Mouse (Mus musculus): Measurements from ENCODE around the gene Vax1.

The Vax1 gene

GRCm38 (mm10) chr19:59169143-59169935, 517 bp downstream of the Vax1 start:
- peak; percentile 49 for DNase-seq (ENCODE audit: low spot score)

GRCm38 (mm10) chr19:59168386-59168905, 1.4 kb downstream of the Vax1 start:
- DNase-seq (ENCODE audit: low spot score) = no peak

GRCm38 (mm10) chr19:59167871-59168270, 2.0 kb downstream of the Vax1 start:
- no peak for DNase-seq (ENCODE audit: low spot score)

- no peak for DNase-seq (ENCODE audit: low spot score)
These were observed 3.0 kb downstream of the Vax1 start for GRCm38 (mm10) chr19:59166879-59167278.

GRCm38 (mm10) chr19:59166311-59166761, 3.5 kb downstream of the Vax1 start:
- peak; percentile 42 for DNase-seq (ENCODE audit: low spot score)

- DNase-seq (ENCODE audit: low spot score) = no peak
These were observed 4.3 kb downstream of the Vax1 start for GRCm38 (mm10) chr19:59165577-59165976.

GRCm38 (mm10) chr19:59164896-59165560, 4.8 kb downstream of the Vax1 start:
- no peak for DNase-seq (ENCODE audit: low spot score)

GRCm38 (mm10) chr19:59164111-59164510, 5.7 kb downstream of the Vax1 start:
- DNase-seq (ENCODE audit: low spot score) = no peak

- no peak for DNase-seq (ENCODE audit: low spot score)
These were observed 13.2 kb downstream of the Vax1 start for GRCm38 (mm10) chr19:59156702-59157101.

GRCm38 (mm10) chr19:59154171-59154570, 15.7 kb downstream of the Vax1 start:
- no peak for DNase-seq (ENCODE audit: low spot score)

GRCm38 (mm10) chr19:59145492-59146140, 24.2 kb downstream of the Vax1 start:
- no peak for DNase-seq (ENCODE audit: low spot score)

GRCm38 (mm10) chr19:59145064-59145463, 24.8 kb downstream of the Vax1 start:
- no peak for DNase-seq (ENCODE audit: low spot score)

- no peak for DNase-seq (ENCODE audit: low spot score)
These were observed 27.6 kb downstream of the Vax1 start for GRCm38 (mm10) chr19:59142206-59142605.

- no peak for DNase-seq (ENCODE audit: low spot score)
These were observed 34.5 kb downstream of the Vax1 start for GRCm38 (mm10) chr19:59135387-59135786.

GRCm38 (mm10) chr19:59134916-59135315, 34.9 kb downstream of the Vax1 start:
- DNase-seq (ENCODE audit: low spot score) = no peak

- DNase-seq (ENCODE audit: low spot score) = no peak
These were observed 36.7 kb downstream of the Vax1 start for GRCm38 (mm10) chr19:59133202-59133601.

GRCm38 (mm10) chr19:59129671-59130070, 40.2 kb downstream of the Vax1 start:
- no peak for DNase-seq (ENCODE audit: low spot score)

GRCm38 (mm10) chr19:59128531-59129204, 41.2 kb downstream of the Vax1 start:
- no peak for DNase-seq (ENCODE audit: low spot score)

GRCm38 (mm10) chr19:59127424-59127823, 42.4 kb downstream of the Vax1 start:
- no peak for DNase-seq (ENCODE audit: low spot score)
